Mouse (Mus musculus) activated CD4-positive, CD25-positive, alpha-beta regulatory T cell, adult 9 weeks (primary cell): ENCODE measurements around the gene Plk5. TPM values are rescaled to one million over a fixed set of nuclear protein-coding genes. Genes with fewer than 3 reads are reported as not detected.

Experiments
- polyA plus RNA-seq: library from polyadenylated mRNA; unstranded; fragments of 100-300 nt; shearing (Covaris generic); gene quantifications from one replicate; pipeline ENCODE4 v1.2.1, GENCODE M21; 2017

The Plk5 gene
- not detected for polyA plus RNA-seq

DNA sequence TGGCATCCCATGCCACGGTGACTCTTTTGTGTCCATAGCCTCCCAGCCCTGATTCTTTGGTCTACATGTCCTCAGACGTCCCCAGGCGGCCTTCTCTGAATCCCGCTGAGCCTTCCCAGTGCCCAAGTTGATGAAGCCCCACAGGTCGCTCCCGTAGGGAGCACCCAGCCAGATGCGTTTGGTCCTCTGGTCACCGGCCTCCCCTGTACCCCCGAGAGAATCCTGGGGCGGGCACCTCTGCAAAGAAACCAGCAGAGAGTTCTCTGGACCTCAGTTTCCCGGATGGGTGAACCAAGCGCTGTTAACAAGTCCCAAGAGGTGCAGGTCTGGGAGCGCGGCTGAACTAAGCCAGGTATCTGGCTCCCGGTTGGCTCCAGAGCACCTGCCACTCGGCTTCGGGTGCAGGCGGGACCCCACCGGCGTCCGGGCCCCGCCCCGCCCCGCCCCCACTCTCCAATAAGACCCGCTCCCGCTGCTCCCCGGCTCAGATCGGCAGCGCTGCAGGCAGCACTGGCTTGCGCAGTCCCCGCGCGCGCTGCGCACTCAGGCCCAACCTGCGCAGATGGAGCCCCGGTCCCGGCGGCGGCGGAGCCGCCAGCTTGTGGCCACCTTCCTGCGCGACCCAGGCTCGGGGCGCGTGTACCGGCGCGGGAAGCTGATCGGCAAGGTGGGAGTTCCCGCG, at the start of gene Plk5:
TSS of gene Plk5 (plus strand) at position 459 of the 682 bp plus-strand sequence.

GRCm38 (mm10) chr10:80320340-80320760, 35.9 kb upstream of the Plk5 start, which contains the start of gene 2310011J03Rik:
2310011J03Rik (minus strand) TSS chr10:80320537.

DNA sequence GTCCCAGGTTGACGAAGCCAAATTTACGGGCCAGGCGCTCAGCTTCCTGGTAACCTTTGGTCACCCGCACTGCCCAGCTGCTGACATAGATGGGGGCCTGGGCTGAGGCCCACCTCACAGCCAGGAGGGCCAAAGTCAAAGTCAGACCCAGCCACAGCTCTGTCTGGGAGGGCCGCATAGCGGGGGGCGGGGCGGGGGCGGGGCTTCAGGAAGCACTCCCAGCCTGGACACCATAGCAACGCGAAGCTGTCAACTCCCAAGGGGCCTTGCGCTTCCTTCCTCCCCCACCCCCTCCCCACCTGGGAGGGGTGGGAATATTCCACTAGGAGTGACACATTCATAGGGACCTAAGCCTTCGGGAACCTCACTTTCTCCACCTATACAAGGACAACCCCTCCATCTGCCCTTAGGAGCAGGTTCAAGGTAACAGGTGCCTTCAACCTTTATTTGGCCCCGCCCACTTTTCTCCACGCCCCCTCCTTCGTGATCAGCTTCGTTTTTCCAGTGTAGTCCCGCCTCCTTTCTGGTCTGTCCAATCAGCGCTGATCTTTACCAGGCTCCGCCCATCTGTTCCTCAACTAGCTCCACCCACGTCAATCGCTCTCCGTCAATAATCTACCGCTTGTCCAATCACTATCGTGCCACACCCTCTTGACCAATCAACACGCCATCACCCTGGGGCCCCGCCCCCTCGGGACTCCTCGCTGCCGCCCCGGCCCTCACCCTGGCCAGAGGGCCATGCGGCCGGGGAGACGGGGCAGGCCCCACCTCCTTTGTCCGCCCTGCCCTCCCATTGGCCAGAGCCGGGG, 26.8 kb upstream of the Plk5 start, which contains the start of the genes Pcsk4 and Reep6:
TSS of gene Pcsk4 (minus strand) at position 226 of the 809 bp plus-strand sequence.
TSS of gene Reep6 (plus strand) at position 681 of the 809 bp plus-strand sequence.

DNA sequence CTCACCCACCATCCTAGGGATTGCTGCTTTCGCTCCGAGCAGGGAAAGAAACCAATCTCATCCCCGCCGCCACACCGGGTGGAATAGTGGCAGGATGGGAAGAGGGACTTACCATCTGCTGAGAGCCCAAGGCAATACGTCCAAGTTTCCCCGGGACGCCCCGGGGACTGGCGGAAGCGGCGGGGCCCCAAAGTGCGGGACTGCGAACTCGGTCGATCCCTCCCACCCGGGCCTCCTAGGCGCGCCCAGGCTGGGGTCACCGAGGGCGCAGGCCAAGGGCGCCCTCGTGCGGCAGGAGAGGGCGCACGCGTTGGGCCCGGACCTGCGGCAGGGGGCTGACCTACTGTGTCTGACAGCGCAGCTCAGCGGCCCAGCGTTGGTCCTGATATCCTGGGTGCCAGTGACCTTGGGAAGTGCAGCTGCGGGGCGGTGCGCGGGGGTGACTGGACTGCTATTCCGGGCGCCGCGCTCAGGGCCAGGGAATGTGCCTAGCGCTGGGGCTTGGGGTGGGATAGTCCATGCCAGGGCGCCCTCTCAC, 7.9 kb upstream of the Plk5 start, which contains the start of gene Adamtsl5:
TSS of gene Adamtsl5 (minus strand) at position 169 of the 538 bp plus-strand sequence.

GRCm38 (mm10) chr10:80387522-80387959, 31.3 kb downstream of the Plk5 start, which contains the start of gene Mex3d:
Mex3d (minus strand) TSS chr10:80387659.

GRCm38 (mm10) chr10:80399191-80399972, 43.1 kb downstream of the Plk5 start, which contains the start of gene Mbd3:
Mbd3 (minus strand) TSS chr10:80399550.

GRCm38 (mm10) chr10:80406684-80407501, 50.6 kb downstream of the Plk5 start, which contains the start of gene Uqcr11:
Uqcr11 (minus strand) TSS chr10:80406830.

Other genes starting within 250 kb of the Plk5 start
- gene Stk11, start 240.7 kb upstream of the Plk5 start, polyA plus RNA-seq, result 13.7 TPM
- gene Atp5d, start 217.8 kb upstream of the Plk5 start, polyA plus RNA-seq, result 476 TPM
- 2.1 TPM for gene Cbarp, start 215.6 kb upstream of the Plk5 start, polyA plus RNA-seq
- gene Midn, start 208.2 kb upstream of the Plk5 start, polyA plus RNA-seq, result 3.1 TPM
- gene Cirbp, start 190.5 kb upstream of the Plk5 start, polyA plus RNA-seq, result 100 TPM
- 31.4 TPM for gene 1600002K03Rik, start 183.5 kb upstream of the Plk5 start, polyA plus RNA-seq
- gene Efna2, start 177.0 kb upstream of the Plk5 start, polyA plus RNA-seq, result 0.46 TPM
- 112 TPM for gene Mum1, start 130.0 kb upstream of the Plk5 start, polyA plus RNA-seq
- gene Ndufs7, start 107.3 kb upstream of the Plk5 start, polyA plus RNA-seq, result 282 TPM
- 1.6 TPM for gene Gamt, start 95.4 kb upstream of the Plk5 start, polyA plus RNA-seq
- gene Dazap1, start 95.0 kb upstream of the Plk5 start, polyA plus RNA-seq, result 50.4 TPM
- gene Rps15, start 64.0 kb upstream of the Plk5 start, polyA plus RNA-seq, result 984 TPM
- 0.18 TPM for gene Apc2, start 60.5 kb upstream of the Plk5 start, polyA plus RNA-seq
- 82.1 TPM for gene 2310011J03Rik, start 35.9 kb upstream of the Plk5 start, polyA plus RNA-seq
- 15.5 TPM for gene Pcsk4, start 27.0 kb upstream of the Plk5 start, polyA plus RNA-seq
- 0.31 TPM for gene Reep6, start 26.5 kb upstream of the Plk5 start, polyA plus RNA-seq
- gene Adamtsl5, start 8.0 kb upstream of the Plk5 start, polyA plus RNA-seq, result not detected
- 0.16 TPM for gene Mex3d, start 31.2 kb downstream of the Plk5 start, polyA plus RNA-seq
- 36.7 TPM for gene Mbd3, start 43.1 kb downstream of the Plk5 start, polyA plus RNA-seq
- gene Uqcr11, start 50.4 kb downstream of the Plk5 start, polyA plus RNA-seq, result 302 TPM
- gene Tcf3, start 77.2 kb downstream of the Plk5 start, polyA plus RNA-seq, result 23.0 TPM
- not detected for gene Onecut3, start 138.4 kb downstream of the Plk5 start, polyA plus RNA-seq
- 0.07 TPM for gene Atp8b3, start 182.7 kb downstream of the Plk5 start, polyA plus RNA-seq
- gene Rexo1, start 205.1 kb downstream of the Plk5 start, polyA plus RNA-seq, result 47.1 TPM
- 1.1 TPM for gene Klf16, start 220.9 kb downstream of the Plk5 start, polyA plus RNA-seq
- gene Abhd17a, start 233.9 kb downstream of the Plk5 start, polyA plus RNA-seq, result 28.7 TPM
- 115 TPM for gene Scamp4, start 246.4 kb downstream of the Plk5 start, polyA plus RNA-seq
- gene Adat3, start 246.4 kb downstream of the Plk5 start, polyA plus RNA-seq, result 4.6 TPM
- gene Gm49322, start 249.6 kb downstream of the Plk5 start, polyA plus RNA-seq, result 12.7 TPM